Mouse (Mus musculus): Measurements from ENCODE around the gene Bcl11b. TPM values are rescaled to one million over a fixed set of nuclear protein-coding genes. Genes with fewer than 3 reads are reported as not detected.

Gene Bcl11b
- total and polyA plus RNA-seq, 3 experiments, result 0.20 to 0.66 (median 0.59) TPM

GRCm38 (mm10) chr12:107890326-107890725 is 113.1 kb downstream of the Bcl11b start:
- no peak for DNase-seq

GRCm38 (mm10) chr12:107889841-107890240 is 113.6 kb downstream of the Bcl11b start:
- no peak for DNase-seq

GRCm38 (mm10) chr12:107888646-107889045 is 114.8 kb downstream of the Bcl11b start:
- DNase-seq, result no peak

GRCm38 (mm10) chr12:107888049-107888448 is 115.4 kb downstream of the Bcl11b start:
- DNase-seq, result no peak

- no peak for DNase-seq
Observed at GRCm38 (mm10) chr12:107887621-107888020, 115.8 kb downstream of the Bcl11b start.

GRCm38 (mm10) chr12:107884330-107885065 is 118.9 kb downstream of the Bcl11b start:
- no peak for DNase-seq

- DNase-seq, result no peak
Observed at GRCm38 (mm10) chr12:107881726-107882125, 121.7 kb downstream of the Bcl11b start.

- DNase-seq, result no peak
Observed at GRCm38 (mm10) chr12:107880748-107881147, 122.7 kb downstream of the Bcl11b start.

GRCm38 (mm10) chr12:107879114-107879777 is 124.2 kb downstream of the Bcl11b start:
- no peak for DNase-seq

- no peak for DNase-seq
Observed at GRCm38 (mm10) chr12:107876237-107876636, 127.2 kb downstream of the Bcl11b start.

- no peak for DNase-seq
Observed at GRCm38 (mm10) chr12:107874467-107875142, 128.8 kb downstream of the Bcl11b start.

GRCm38 (mm10) chr12:107869526-107870050 is 133.8 kb downstream of the Bcl11b start:
- no peak for DNase-seq

GRCm38 (mm10) chr12:107868291-107868690 is 135.1 kb downstream of the Bcl11b start:
- DNase-seq, result no peak

Other genes starting within 250 kb of the Bcl11b start
- 100 to 1,000 TPM; 109 to 117 TPM for gene Setd3, start 175.7 kb upstream of the Bcl11b start, total RNA-seq (2021)
- gene Setd3, start 175.7 kb upstream of the Bcl11b start, polyA plus RNA-seq (2012; rRNA removed), result 9.2 and 11.0 TPM in 2 replicates
- 10 to 100 TPM; 23.7 to 37.6 TPM for gene Ccnk, start 176.0 kb upstream of the Bcl11b start, total RNA-seq (2021)
- gene Ccnk, start 176.0 kb upstream of the Bcl11b start, polyA plus RNA-seq (2012; rRNA removed), result 8.1 and 8.7 TPM in 2 replicates